Mouse (Mus musculus) effector memory CD4-positive, alpha-beta T cell, adult 5 months (primary cell): Measurements from ENCODE around the gene Alms1. TPM values are rescaled to one million over a fixed set of nuclear protein-coding genes. Genes with fewer than 3 reads are reported as not detected.

Experiments
- polyA plus RNA-seq: library from polyadenylated mRNA; unstranded; fragments of 100-300 nt; shearing (Covaris generic); gene quantifications from one replicate; pipeline ENCODE4 v1.2.1, GENCODE M21; 2017

Gene Alms1
- polyA plus RNA-seq: 1.6 TPM

GRCm38 (mm10) chr6:85587396-85588143 lies at the start of gene Alms1:
Gene Alms1, plus strand, starts transcription at chr6:85587531.

DNA sequence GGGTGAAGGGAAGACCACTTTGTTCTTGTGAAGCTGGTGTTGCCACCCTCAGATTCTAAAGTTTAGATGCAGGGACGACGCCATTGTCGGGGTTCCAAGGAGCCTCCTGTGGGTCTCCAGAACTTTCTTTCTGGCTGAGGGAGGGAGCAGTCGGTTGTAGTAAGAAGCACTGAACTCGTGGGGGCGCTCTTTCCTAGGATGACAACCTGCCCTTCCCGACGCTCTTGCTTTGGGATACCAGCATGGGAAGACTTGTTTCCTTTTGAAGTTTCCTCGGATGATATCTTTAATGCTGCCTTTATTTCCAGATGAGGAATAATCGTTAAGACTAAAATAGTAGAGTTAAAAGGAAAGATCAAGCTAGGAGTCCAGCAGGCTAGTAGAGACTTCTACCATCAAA lies 125.8 kb downstream of the Alms1 start, which contains the start of gene Nat8f7:
TSS of gene Nat8f7 (minus strand) at position 101 of the 400 bp plus-strand sequence.

Other genes with a start within 250 kb of the Alms1 start
- gene Rab11fip5, start 212.9 kb upstream of the Alms1 start, polyA plus RNA-seq: 0.92 TPM
- not detected for gene Noto, start 163.6 kb upstream of the Alms1 start, polyA plus RNA-seq
- 39.6 TPM for gene Smyd5, start 155.5 kb upstream of the Alms1 start, polyA plus RNA-seq
- 276 TPM for gene Cct7, start 136.0 kb upstream of the Alms1 start, polyA plus RNA-seq
- gene Pradc1, start 135.6 kb upstream of the Alms1 start, polyA plus RNA-seq: 17.0 TPM
- not detected for gene Fbxo41, start 84.5 kb upstream of the Alms1 start, polyA plus RNA-seq
- 0.57 TPM for gene Egr4, start 73.9 kb upstream of the Alms1 start, polyA plus RNA-seq
- not detected for gene Nat8f7, start 125.7 kb downstream of the Alms1 start, polyA plus RNA-seq
- gene Nat8f3, start 178.2 kb downstream of the Alms1 start, polyA plus RNA-seq: not detected
- not detected for gene Nat8f6, start 233.4 kb downstream of the Alms1 start, polyA plus RNA-seq
- gene Nat8f5, start 233.4 kb downstream of the Alms1 start, polyA plus RNA-seq: not detected
- not detected for gene Nat8, start 244.6 kb downstream of the Alms1 start, polyA plus RNA-seq